Mouse (Mus musculus): Measurements from ENCODE around the gene Cog5. TPM values are rescaled to one million over a fixed set of nuclear protein-coding genes. Genes with fewer than 3 reads are reported as not detected.

Cog5 gene
- polyA plus RNA-seq, 1 experiment from 2014 or later, result 34.8 TPM

- no peaks in the 10 kb centered on the region for H3K27me3 ChIP-seq
- peak; percentile 72 for ATAC-seq (ENCODE audit: insufficient number of reproducible peaks, insufficient read depth, low FRiP score, low TSS enrichment)
- peak overlapping the region; percentile 54 for H3K4me2 ChIP-seq (replicated peaks)
- H3K4me1 ChIP-seq, result 0 out of 2 replicates have a peak, but pooled peaks cover 2% of the 10 kb centered on the region
- no peaks in the 10 kb centered on the region for H3K9me3 ChIP-seq
- H3K4me3 ChIP-seq, result peak overlapping the region; percentile 92
- no peaks in the 10 kb centered on the region for H3K36me3 ChIP-seq
- peak overlapping the region; percentile 92 for H3K9ac ChIP-seq
- peak overlapping the region; percentile 99 for H3K27ac ChIP-seq
- under 1% methylated on average over 57 of the region's 58 CpGs for WGBS
These were observed 294.6 kb downstream of the Cog5 start for GRCm38 (mm10) chr12:31949193-31949741.

DNA sequence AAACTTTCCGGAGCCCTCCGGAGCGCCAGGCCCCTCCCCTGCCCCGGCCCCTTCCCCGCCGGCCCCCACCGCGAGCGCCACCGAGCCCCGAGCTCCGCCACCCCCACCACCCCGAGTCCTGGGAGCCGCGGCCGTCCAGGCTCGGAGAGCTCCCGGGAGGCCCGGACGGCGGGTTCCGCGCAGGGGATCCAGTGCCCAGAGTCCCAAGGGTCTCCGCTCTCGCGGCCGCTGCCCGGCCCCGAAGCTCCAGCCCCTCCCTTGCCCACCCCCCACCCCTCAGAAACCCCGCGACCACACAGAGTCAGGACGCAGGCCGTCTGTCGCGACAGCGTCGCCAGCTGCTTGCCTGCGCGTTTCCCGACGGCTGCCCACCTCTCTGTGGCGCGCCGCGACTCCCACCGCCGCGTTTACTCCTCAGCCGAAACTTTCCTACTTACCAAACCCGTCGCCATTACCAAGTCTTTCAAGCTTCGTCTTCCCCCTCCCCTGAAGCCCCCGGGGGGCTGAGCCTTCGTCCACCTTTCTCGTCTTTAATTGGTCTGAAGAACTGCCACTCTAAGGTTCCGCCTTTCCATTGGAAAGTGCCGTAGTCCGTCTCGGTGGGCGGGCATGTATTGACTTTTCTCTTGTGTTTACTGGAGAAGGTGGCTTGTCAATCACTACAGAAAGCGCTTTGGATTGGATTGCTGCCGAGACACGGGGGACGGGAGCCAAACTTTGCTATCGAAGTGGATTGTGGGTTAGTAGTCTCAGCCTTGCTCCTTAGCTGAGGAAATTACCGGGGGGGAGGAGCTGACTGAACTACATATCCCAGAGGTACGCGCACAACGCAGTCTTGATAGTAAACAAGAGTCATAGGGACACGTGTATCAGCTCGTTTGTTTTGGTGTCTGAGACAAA, 295.3 kb downstream of the Cog5 start, which contains the start of gene Hbp1:
TSS of gene Hbp1 (minus strand) at position 777 of the 900 bp plus-strand sequence.
- peak within 1 kb of the TSS; percentile 92 for H3K4me3 ChIP-seq
- H3K27ac ChIP-seq, result peak within 1 kb of the TSS; percentile 99
- peak within 1 kb of the TSS; percentile 92 for H3K9ac ChIP-seq
- H3K27me3 ChIP-seq, result no peaks in the 10 kb centered on the region
- 0 out of 2 replicates have a peak, but pooled peaks cover 2% of the 10 kb centered on the region for H3K4me1 ChIP-seq
- H3K36me3 ChIP-seq, result no peaks in the 10 kb centered on the region
- H3K4me2 ChIP-seq (replicated peaks), result peak within 1 kb of the TSS; percentile 68
- no peaks in the 10 kb centered on the region for H3K9me3 ChIP-seq
- under 1% methylated on average over 60 of the region's 71 CpGs for WGBS
- peak; percentile 98 for ATAC-seq (ENCODE audit: insufficient number of reproducible peaks, insufficient read depth, low FRiP score, low TSS enrichment)

DNA sequence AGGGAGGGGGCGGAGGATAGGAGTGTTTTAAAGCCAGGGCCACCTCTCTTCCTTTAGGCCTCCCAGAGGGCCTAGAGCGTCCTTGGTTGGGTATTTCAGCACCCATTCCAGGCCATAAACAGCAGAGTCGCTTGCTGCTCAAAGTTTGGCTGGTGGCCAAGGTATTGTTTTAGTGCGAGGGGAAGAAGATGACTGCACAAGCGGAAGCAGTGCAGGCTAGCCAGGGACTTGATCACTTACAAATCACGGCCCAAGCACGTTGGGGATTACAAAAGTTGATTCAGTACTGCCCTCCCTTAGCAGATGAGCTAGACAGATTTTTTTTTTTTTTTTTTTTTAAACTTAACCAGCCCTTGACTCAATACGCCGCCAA, 296.0 kb downstream of the Cog5 start:
- Histone ChIP-seq H3K4me2 (replicated peaks) (peak overlapping the region; percentile 68), H3K27ac (peak overlapping the region; percentile 78), H3K4me1 (0 out of 2 replicates have a peak, but pooled peaks cover 2% of the 10 kb centered on the region), H3K36me3 (no peaks in the 10 kb centered on the region), H3K4me3 (peak overlapping the region; percentile 92), H3K27me3 (no peaks in the 10 kb centered on the region), H3K9me3 (no peaks in the 10 kb centered on the region), H3K9ac (peak overlapping the region; percentile 38; the same call in 1 of the 2 replicates)
- WGBS, result 6% methylated on average over 9 of the region's 9 CpGs
- ATAC-seq (ENCODE audit: insufficient number of reproducible peaks, insufficient read depth, low FRiP score, low TSS enrichment), result peak; percentile 30

- no peaks in the 10 kb centered on the region for H3K9me3 ChIP-seq
- no peak overlapping the region for H3K27ac ChIP-seq
- H3K9ac ChIP-seq, result no peak overlapping the region
- H3K36me3 ChIP-seq, result no peaks in the 10 kb centered on the region
- H3K4me3 ChIP-seq, result no peak overlapping the region
- H3K4me2 ChIP-seq (replicated peaks), result no peak overlapping the region
- 82% methylated on average over 4 of the region's 4 CpGs for WGBS
- ATAC-seq (ENCODE audit: insufficient number of reproducible peaks, insufficient read depth, low FRiP score, low TSS enrichment), result no peak
- H3K4me1 ChIP-seq, result no peaks in the 10 kb centered on the region
- no peaks in the 10 kb centered on the region for H3K27me3 ChIP-seq
These were observed 301.2 kb downstream of the Cog5 start for GRCm38 (mm10) chr12:31955843-31956242.

DNA sequence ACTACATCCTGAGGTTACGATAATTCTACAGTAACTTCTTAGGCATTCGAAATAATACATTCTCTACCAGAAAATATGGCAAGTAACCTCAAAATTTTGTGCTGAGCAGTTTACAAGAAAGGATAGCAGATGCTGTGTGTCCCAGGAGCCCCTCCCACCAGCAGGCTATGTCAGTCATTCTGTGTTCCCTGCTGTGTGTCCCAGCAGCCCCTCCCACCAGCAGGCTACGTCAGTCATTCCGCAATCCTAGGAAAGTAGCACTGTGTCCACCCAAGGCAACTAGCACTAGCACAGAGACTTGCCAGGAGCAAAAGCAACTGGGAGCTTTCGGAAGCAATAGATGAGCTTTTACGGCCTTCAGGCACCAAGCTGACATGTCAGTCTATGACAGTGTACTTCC, 309.4 kb downstream of the Cog5 start:
- no peaks in the 10 kb centered on the region; the same call in 1 of the 2 replicates for H3K4me1 ChIP-seq
- H3K4me3 ChIP-seq, result no peak overlapping the region
- H3K9me3 ChIP-seq, result no peaks in the 10 kb centered on the region
- no peak for ATAC-seq (ENCODE audit: insufficient number of reproducible peaks, insufficient read depth, low FRiP score, low TSS enrichment)
- WGBS, result 88% methylated on average over 6 of the region's 6 CpGs
- H3K36me3 ChIP-seq, result no peaks in the 10 kb centered on the region
- no peak overlapping the region for H3K4me2 ChIP-seq (replicated peaks)
- H3K27me3 ChIP-seq, result no peaks in the 10 kb centered on the region
- no peak overlapping the region for H3K27ac ChIP-seq
- H3K9ac ChIP-seq, result no peak overlapping the region

DNA sequence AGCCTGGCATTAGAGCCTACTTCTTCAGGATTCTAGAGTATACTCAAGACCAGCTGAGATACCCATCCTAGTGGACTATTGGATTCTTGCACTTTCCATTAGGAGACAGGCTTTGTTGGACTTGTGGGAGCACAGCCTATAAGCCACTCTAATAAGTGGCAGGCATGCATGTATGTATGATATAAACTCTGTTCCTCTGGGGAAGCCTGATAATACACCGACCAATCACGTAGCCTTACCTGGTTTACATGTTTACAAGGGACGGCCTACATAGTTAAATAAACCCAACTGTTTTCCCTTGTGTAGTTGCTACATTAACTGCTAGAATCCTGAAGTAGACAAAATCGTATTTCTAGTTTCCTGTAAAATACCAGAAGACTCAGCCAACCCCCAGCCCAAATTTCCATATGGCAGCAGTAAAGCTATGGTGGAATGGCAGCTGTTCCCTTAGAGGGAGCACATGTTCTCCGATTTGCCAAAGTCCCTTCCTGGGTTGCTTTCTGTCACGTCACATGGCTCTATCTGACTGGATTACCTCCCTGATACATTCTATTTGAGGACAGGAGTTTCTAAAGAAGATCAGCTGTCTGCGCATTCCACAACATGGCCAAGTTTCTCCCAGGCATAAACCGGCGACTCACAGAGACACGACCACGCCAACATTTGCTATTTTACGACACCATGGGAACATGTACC, 311.0 kb downstream of the Cog5 start:
- Histone ChIP-seq H3K9me3 (no peaks in the 10 kb centered on the region), H3K4me2 (replicated peaks) (no peak overlapping the region), H3K4me1 (no peaks in the 10 kb centered on the region; the same call in 1 of the 2 replicates), H3K9ac (no peak overlapping the region), H3K36me3 (no peaks in the 10 kb centered on the region), H3K27ac (no peak overlapping the region), H3K27me3 (no peaks in the 10 kb centered on the region), H3K4me3 (no peak overlapping the region)
- ATAC-seq (ENCODE audit: insufficient number of reproducible peaks, insufficient read depth, low FRiP score, low TSS enrichment), result no peak
- 89% methylated on average over 12 of the region's 12 CpGs for WGBS

DNA sequence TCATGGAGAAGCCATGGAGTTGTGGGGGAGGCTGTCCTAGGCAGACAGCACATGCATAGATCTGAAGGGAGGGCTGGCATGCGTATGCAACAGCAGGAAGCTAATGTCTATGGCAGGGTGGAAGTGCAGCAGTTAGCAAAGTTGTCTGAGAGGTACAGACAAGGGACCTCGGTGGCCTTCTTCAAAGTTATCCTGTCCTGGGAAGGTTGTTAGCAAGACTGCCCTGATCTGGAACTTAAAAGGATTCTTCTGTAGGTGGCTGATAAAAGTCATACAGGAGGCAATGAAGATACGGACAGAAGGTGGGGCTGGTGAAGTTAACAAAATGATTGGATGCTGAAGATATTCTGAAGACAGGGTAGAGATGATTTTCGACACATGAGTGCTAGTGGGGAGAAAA, 311.7 kb downstream of the Cog5 start:
- ATAC-seq (ENCODE audit: insufficient number of reproducible peaks, insufficient read depth, low FRiP score, low TSS enrichment), result no peak
- H3K27ac ChIP-seq, result no peak overlapping the region
- no peak overlapping the region for H3K9ac ChIP-seq
- H3K4me2 ChIP-seq (replicated peaks), result no peak overlapping the region
- H3K9me3 ChIP-seq, result no peaks in the 10 kb centered on the region
- no peak overlapping the region for H3K4me3 ChIP-seq
- H3K4me1 ChIP-seq, result no peaks in the 10 kb centered on the region; the same call in 1 of the 2 replicates
- WGBS, result 83% methylated on average over 4 of the region's 4 CpGs
- no peaks in the 10 kb centered on the region for H3K36me3 ChIP-seq
- H3K27me3 ChIP-seq, result no peaks in the 10 kb centered on the region

DNA sequence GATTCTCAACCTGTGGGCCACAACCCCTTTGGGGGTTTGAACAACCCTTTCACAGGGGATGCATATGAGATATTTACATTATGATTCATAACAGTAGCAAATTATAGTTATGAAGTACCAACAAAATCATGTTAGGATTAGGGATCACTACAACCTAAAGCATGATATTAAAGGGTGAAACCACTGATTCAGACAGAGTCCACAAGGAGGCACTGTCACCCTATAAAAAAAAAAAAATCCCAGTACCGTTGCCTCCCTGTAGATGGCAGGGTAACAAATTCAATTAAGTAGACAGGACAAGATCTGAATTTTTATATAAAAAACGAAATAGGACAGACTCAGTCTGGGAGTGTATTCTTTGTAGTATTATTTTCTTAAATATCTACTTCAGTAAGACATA, 312.9 kb downstream of the Cog5 start:
- H3K4me3 ChIP-seq, result no peak overlapping the region
- H3K9ac ChIP-seq, result no peak overlapping the region
- H3K27me3 ChIP-seq, result no peaks in the 10 kb centered on the region
- H3K36me3 ChIP-seq, result no peaks in the 10 kb centered on the region
- no peak for ATAC-seq (ENCODE audit: insufficient number of reproducible peaks, insufficient read depth, low FRiP score, low TSS enrichment)
- no peaks in the 10 kb centered on the region; the same call in 1 of the 2 replicates for H3K4me1 ChIP-seq
- no peak overlapping the region for H3K27ac ChIP-seq
- no peak overlapping the region for H3K4me2 ChIP-seq (replicated peaks)
- H3K9me3 ChIP-seq, result no peaks in the 10 kb centered on the region
- 5% methylated on average over 2 of the region's 2 CpGs for WGBS

DNA sequence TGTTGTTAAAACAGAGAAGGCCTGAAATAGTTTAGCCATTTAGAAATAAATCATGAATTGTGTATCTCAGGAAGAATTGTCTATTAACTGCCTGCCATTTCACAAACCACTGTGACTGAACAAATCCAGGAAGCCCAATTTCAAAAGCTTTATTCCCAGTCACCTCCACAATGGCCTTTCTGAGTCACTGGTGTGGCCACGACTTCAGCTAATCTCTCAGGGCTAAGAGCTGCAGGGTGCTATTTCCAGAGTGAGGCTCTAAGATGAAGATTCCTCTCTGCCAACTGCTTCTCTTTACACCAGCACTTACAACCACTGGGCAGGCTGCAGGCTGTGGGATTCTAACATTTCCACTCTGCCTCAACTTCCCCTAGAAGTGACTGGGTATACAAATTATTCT, 314.4 kb downstream of the Cog5 start:
- Histone ChIP-seq H3K27me3 (no peaks in the 10 kb centered on the region), H3K36me3 (no peaks in the 10 kb centered on the region), H3K9ac (no peak overlapping the region), H3K27ac (no peak overlapping the region), H3K4me3 (no peak overlapping the region), H3K9me3 (no peaks in the 10 kb centered on the region), H3K4me2 (replicated peaks) (no peak overlapping the region), H3K4me1 (no peaks in the 10 kb centered on the region; the same call in 1 of the 2 replicates)
- ATAC-seq (ENCODE audit: insufficient number of reproducible peaks, insufficient read depth, low FRiP score, low TSS enrichment), result no peak
- WGBS, result 25% methylated on average over 1 of the region's 1 CpGs

DNA sequence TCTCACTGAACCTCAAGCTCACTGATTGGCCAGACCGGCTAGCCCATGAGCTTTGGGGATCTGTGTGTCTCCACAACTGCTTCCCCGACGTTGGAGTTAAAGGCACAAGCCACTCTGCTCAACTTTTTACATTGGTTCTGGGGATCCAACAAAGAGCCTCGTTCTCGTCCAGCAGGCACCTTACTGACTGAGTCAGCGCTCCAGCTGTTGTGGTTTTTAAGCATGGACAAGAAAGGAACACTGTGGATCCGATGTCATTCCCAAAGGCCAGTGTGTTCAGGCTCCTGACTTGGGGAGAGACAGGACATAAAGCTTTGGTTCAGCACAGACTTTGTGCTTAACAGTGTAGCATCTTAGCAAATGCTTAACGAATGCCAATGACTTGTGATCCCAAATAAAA, 316.9 kb downstream of the Cog5 start:
- Histone ChIP-seq H3K27me3 (no peaks in the 10 kb centered on the region), H3K27ac (no peak overlapping the region), H3K4me3 (no peak overlapping the region), H3K4me2 (replicated peaks) (no peak overlapping the region), H3K9ac (no peak overlapping the region), H3K9me3 (no peaks in the 10 kb centered on the region), H3K4me1 (no peaks in the 10 kb centered on the region), H3K36me3 (no peaks in the 10 kb centered on the region)
- WGBS, result 81% methylated on average over 8 of the region's 8 CpGs
- no peak for ATAC-seq (ENCODE audit: insufficient number of reproducible peaks, insufficient read depth, low FRiP score, low TSS enrichment)

GRCm38 (mm10) chr12:31973473-31974172, 319.0 kb downstream of the Cog5 start:
- H3K4me2 ChIP-seq (replicated peaks), result no peak overlapping the region
- H3K9ac ChIP-seq, result no peak overlapping the region
- no peaks in the 10 kb centered on the region for H3K9me3 ChIP-seq
- peak; percentile 75 for ATAC-seq (ENCODE audit: insufficient number of reproducible peaks, insufficient read depth, low FRiP score, low TSS enrichment)
- H3K4me3 ChIP-seq, result no peak overlapping the region
- 60% methylated on average over 13 of the region's 13 CpGs for WGBS
- no peaks in the 10 kb centered on the region for H3K36me3 ChIP-seq
- H3K27me3 ChIP-seq, result no peaks in the 10 kb centered on the region
- no peaks in the 10 kb centered on the region for H3K4me1 ChIP-seq
- H3K27ac ChIP-seq, result no peak overlapping the region

All from embryonic facial prominence, embryonic 12.5 days (tissue).